Mouse (Mus musculus) right cerebral cortex, postnatal 4 days (tissue): ENCODE results near the gene Itga7.
"Not testable (repeated sequence)": the region's sequence is repeated elsewhere in the genome, so short reads cannot be mapped to it uniquely, and the experiment has no call there.

Experiments used
- DNase-seq: peaks from one replicate; pipeline ENCODE4 v3.0.0-alpha.2; 2022

The Itga7 gene

DNA sequence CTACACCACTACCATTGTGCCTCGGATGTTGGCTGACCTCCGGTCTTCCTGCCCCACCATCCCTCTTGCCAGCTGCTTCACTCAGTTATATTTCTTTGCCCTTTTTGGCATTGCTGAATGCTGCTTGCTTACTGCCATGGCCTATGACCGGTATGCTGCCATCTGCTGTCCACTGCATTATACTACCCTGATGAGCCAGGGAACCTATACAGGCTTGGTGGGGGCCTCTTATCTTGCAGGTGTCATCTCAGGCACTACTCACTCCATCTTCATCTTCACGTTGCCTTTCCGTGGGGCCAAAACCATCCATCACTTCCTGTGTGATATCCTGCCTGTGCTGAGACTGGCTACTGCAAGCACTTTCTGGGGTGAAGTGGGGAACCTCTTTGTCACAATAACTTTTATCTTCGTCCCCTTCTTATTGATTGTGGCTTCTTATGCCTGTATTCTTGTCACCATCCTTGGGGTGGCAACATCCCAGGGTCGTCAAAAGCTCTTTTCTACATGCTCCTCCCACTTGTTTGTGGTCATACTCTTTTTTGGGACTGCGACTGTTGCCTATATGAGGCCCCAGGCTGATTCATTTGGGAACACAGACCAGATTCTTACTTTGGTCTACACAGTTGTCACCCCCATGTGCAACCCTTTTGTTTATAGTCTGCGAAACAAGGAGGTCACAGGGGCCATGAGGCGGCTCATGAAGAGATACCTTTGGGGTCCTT lies 56.7 kb downstream of the Itga7 start:
- not testable (repeated sequence) for DNase-seq

DNA sequence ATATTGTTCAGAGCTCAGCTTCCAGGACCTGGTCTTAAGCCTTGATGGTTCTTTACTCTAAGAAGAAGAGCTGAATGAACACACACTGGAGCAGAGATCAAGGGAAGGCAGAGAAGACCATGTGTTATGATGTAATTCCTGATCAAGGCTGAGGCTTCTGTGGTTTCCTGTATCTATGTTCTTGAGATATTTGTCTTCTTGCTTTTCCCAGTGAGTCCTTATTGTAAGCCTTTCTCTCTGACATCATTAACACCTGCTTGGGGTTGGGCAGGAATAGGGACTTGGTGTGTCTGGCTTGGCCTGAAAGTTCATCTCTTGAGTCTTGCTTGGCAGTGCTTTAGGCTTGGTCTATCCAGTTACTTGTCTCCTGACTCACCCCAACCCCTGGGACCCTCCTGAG lies 57.4 kb downstream of the Itga7 start:
- DNase-seq, result no peak

- DNase-seq, result no peak
Observed at GRCm38 (mm10) chr10:128995796-128996195, 62.2 kb downstream of the Itga7 start.

- DNase-seq, result no peak
Observed at GRCm38 (mm10) chr10:128996523-128997040, 63.0 kb downstream of the Itga7 start.

GRCm38 (mm10) chr10:129004032-129004920 lies 70.7 kb downstream of the Itga7 start:
- DNase-seq, result no peak
